Mouse (Mus musculus) forebrain, postnatal 0 days (tissue): ENCODE measurements around the gene Slc24a5. TPM values are rescaled to one million over a fixed set of nuclear protein-coding genes. Genes with fewer than 3 reads are reported as not detected.
A peak's percentile ranks its signal among the peaks of the same experiment; 100 is the strongest.

ENCODE experiments used
- ATAC-seq: fragments of 200-750 bp; cut with Nextera tagmentation; 2 replicates; pipeline ENCODE4 v1.8.0; 2017; ENCODE audit warnings: mild to moderate bottlenecking, moderate library complexity
- DNase-seq: peaks from one replicate; pipeline ENCODE4 v3.0.0-alpha.2; 2015
- H3K27ac ChIP-seq: fragments of 300-500 bp; sonication (generic); 2 replicates; pipeline ENCODE4 v1.5.1; 2014; ENCODE audit warnings: low read depth, mild to moderate bottlenecking, antibody characterized with exemption, low read length, moderate library complexity, mixed read lengths
- H3K27me3 ChIP-seq: fragments of 300-500 bp; sonication (generic); 2 replicates; pipeline ENCODE4 v1.6.1; 2014; ENCODE audit warnings: mild to moderate bottlenecking, low read length, mixed read lengths; ENCODE audit not compliant: insufficient read depth
- H3K36me3 ChIP-seq: fragments of 300-500 bp; sonication (generic); 2 replicates; pipeline ENCODE4 v1.6.1; 2014; ENCODE audit warnings: mild to moderate bottlenecking, moderate library complexity; ENCODE audit not compliant: insufficient read depth
- H3K4me1 ChIP-seq: fragments of 300-500 bp; sonication (generic); 2 replicates; pipeline ENCODE4 v1.6.1; 2014; ENCODE audit warnings: antibody characterized with exemption; ENCODE audit not compliant: insufficient read depth
- H3K4me2 ChIP-seq: fragments of 300-500 bp; sonication (generic); 2 replicates; pipeline ENCODE4 v1.6.1; 2014; ENCODE audit warnings: low read depth, mild to moderate bottlenecking, moderate library complexity
- H3K4me3 ChIP-seq: fragments of 300-500 bp; sonication (generic); 2 replicates; pipeline ENCODE4 v1.5.1; 2014; ENCODE audit warnings: low read depth, low read length, mixed read lengths
- H3K9ac ChIP-seq: fragments of 300-500 bp; sonication (generic); 2 replicates; pipeline ENCODE4 v1.6.1; 2014; ENCODE audit warnings: mild to moderate bottlenecking
- H3K9me3 ChIP-seq: fragments of 300-500 bp; sonication (generic); 2 replicates; pipeline ENCODE4 v1.6.1; 2016; ENCODE audit warnings: low read length
- CTCF ChIP-seq: sonication (generic); IDR thresholded peaks from 2 replicates; pipeline ENCODE4 v1.5.1; 2016; ENCODE audit warnings: antibody characterized with exemption, control low read depth, low read depth
- WGBS: fragments of 180-500 bp; shearing (Covaris S2); extraction: QIAGEN DNeasy Blood & Tissue Kit; methylation state at CpG from one replicate; pipeline ENCODE4 v1.1.7; 2014; 5-methylcytosine and 5-hydroxymethylcytosine counted together
- polyA plus RNA-seq: library from polyadenylated mRNA; unstranded; fragments of >200 nt; fragmentation: Nextera tagmentation; extraction: Ambion mirVana; gene quantifications from 2 replicates; pipeline ENCODE4 v1.2.1, GENCODE M21; 2015
- total RNA-seq: library from RNA; depleted of rRNA; stranded (reverse); fragments of >200 nt; gene quantifications from 2 replicates; pipeline ENCODE4 v1.2.3, GENCODE M21; 2014; rRNA removed

The Slc24a5 gene
- total and polyA plus RNA-seq, 2 experiments from 2014 or later, result 3.2 TPM; not detected in 1

- 29% methylated on average over 4 of the region's 4 CpGs for WGBS
- no peaks in the 10 kb centered on the region; the same call in 1 of the 2 replicates for H3K4me1 ChIP-seq
- H3K9ac ChIP-seq, result no peak overlapping the region
- H3K27me3 ChIP-seq, result no peaks in the 10 kb centered on the region
- no peak overlapping the region for H3K27ac ChIP-seq
- no peak for ATAC-seq
- no peaks in the 10 kb centered on the region for H3K36me3 ChIP-seq
- no peaks in the 10 kb centered on the region for H3K9me3 ChIP-seq
- no peak overlapping the region for H3K4me2 ChIP-seq
- TF ChIP-seq CTCF, result no peak
- no peak overlapping the region for H3K4me3 ChIP-seq
- DNase-seq, result no peak
These were observed 66.2 kb downstream of the Slc24a5 start for GRCm38 (mm10) chr2:125134113-125134512.

DNA sequence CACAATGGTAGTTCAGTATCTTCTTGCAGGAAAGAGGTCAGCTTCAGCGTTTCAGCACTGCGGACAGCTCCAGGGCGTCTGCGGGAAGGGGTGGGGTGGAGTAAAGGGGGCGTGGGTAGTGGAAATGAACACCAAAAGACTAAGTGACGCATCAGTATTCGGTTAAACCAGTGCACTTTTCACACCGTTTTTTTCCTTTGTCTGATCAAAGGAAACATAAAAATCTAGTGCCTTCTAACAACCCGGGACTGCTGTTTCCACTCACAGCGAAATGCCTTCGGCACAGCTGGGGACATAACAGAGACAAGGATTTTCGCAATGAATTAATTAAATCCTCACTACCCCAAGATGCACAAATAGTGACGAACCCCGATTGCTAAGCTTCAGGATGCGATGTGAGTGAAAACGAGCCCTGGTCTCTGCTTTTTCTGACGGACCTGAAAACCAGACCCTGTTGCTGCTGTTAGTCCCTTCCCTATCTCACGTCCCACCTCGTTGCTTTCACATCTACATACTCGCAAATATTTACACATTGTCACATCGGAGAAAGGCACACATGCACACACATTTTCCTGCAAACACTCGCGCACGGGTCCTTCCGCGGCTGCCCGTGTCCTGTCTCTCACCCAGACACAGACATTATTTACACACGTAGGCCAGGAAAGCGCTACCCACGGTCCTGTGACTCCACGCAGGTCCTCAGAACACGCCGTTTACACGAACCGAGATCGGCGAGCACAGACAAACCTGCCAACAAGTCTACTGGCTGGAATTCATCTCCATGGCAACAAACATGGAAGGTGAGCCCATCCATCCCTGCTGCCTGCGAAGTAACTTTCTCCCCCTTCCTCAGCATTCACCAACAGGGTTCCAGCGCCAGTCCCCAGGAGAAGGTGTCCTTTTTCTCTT is 68.2 kb downstream of the Slc24a5 start, which contains the start of gene Ctxn2:
Ctxn2 (plus strand) TSS at position 790 of the 909 bp plus-strand sequence.
- TF ChIP-seq CTCF, result no peak
- H3K9ac ChIP-seq, result peak within 1 kb of the TSS; percentile 60
- H3K27me3 ChIP-seq, result no peaks in the 10 kb centered on the region
- no peaks in the 10 kb centered on the region for H3K36me3 ChIP-seq
- peak; percentile 79 for DNase-seq
- under 1% methylated on average over 39 of the region's 39 CpGs for WGBS
- H3K4me3 ChIP-seq, result peak within 1 kb of the TSS; percentile 51
- no peaks in the 10 kb centered on the region; the same call in 1 of the 2 replicates for H3K4me1 ChIP-seq
- ATAC-seq, result peak; percentile 88
- H3K4me2 ChIP-seq, result peak within 1 kb of the TSS; percentile 53
- H3K9me3 ChIP-seq, result no peaks in the 10 kb centered on the region
- peak within 1 kb of the TSS; percentile 85 for H3K27ac ChIP-seq

- Histone ChIP-seq H3K27ac (peak overlapping the region; percentile 85), H3K4me2 (peak overlapping the region; percentile 53), H3K9ac (peak overlapping the region; percentile 60), H3K4me3 (peak overlapping the region; percentile 51), H3K4me1 (no peaks in the 10 kb centered on the region; the same call in 1 of the 2 replicates), H3K27me3 (no peaks in the 10 kb centered on the region), H3K36me3 (no peaks in the 10 kb centered on the region), H3K9me3 (no peaks in the 10 kb centered on the region)
- no peak for TF ChIP-seq CTCF
- DNase-seq (no peak), ATAC-seq (no peak; the same call in 1 of the 2 replicates)
- 25% methylated on average over 7 of the region's 7 CpGs for WGBS
These were observed 68.9 kb downstream of the Slc24a5 start for GRCm38 (mm10) chr2:125136846-125137245.

Other genes starting within 250 kb of the Slc24a5 start
- gene Myef2, start 55.5 kb downstream of the Slc24a5 start, total RNA-seq, result 99.4 and 126 TPM in 2 replicates
- gene Myef2, start 55.5 kb downstream of the Slc24a5 start, polyA plus RNA-seq, result 178 and 179 TPM in 2 replicates
- gene Ctxn2, start 68.6 kb downstream of the Slc24a5 start, total RNA-seq, result 6.4 and 8.2 TPM in 2 replicates
- gene Ctxn2, start 68.6 kb downstream of the Slc24a5 start, polyA plus RNA-seq, result 21.5 and 23.0 TPM in 2 replicates
- gene Slc12a1, start 84.4 kb downstream of the Slc24a5 start, total RNA-seq, result 0.10 and 0.23 TPM in 2 replicates
- 0.03 and 0.06 TPM in 2 replicates for gene Slc12a1, start 84.4 kb downstream of the Slc24a5 start, polyA plus RNA-seq
- gene Dut, start 179.1 kb downstream of the Slc24a5 start, total RNA-seq, result 48.6 and 50.3 TPM in 2 replicates
- gene Dut, start 179.1 kb downstream of the Slc24a5 start, polyA plus RNA-seq, result 89.8 and 96.3 TPM in 2 replicates